Mouse (Mus musculus) liver, embryonic 11.5 days (tissue): ENCODE measurements at regions not wholly inside any gene's neighbourhood (a gene's known extent, or its start where the extent isn't known, plus 50 kb on each side); places are given as distances from the start of the nearest gene placed in this dataset.

ENCODE experiments used
- ATAC-seq: fragments of 200-750 bp; cut with Nextera tagmentation; replicated peaks from 2 replicates; pipeline ENCODE4 v1.8.0; 2017; ENCODE audit warnings: moderate number of reproducible peaks, mild to moderate bottlenecking, moderate TSS enrichment, moderate library complexity; ENCODE audit not compliant: low FRiP score
- DNase-seq: peaks from one replicate; pipeline ENCODE4 v3.0.0-alpha.2; 2017; ENCODE audit warnings: low spot score
- H3K27ac ChIP-seq: fragments of 300-500 bp; sonication (generic); 2 replicates; pipeline ENCODE4 v1.5.1; 2014; ENCODE audit warnings: mild to moderate bottlenecking, low read depth, low read length, control low read depth
- H3K27me3 ChIP-seq: fragments of 300-500 bp; sonication (generic); replicated peaks from 2 replicates; pipeline ENCODE4 v1.6.1; 2014; ENCODE audit warnings: low read length, mixed read lengths; ENCODE audit not compliant: control insufficient read depth, insufficient read depth
- H3K36me3 ChIP-seq: fragments of 300-500 bp; sonication (generic); 2 replicates; pipeline ENCODE4 v1.6.1; 2014; ENCODE audit warnings: mild to moderate bottlenecking, low read length, moderate library complexity, mixed read lengths; ENCODE audit not compliant: control insufficient read depth, insufficient read depth
- H3K4me1 ChIP-seq: fragments of 300-500 bp; sonication (generic); replicated peaks from 2 replicates; pipeline ENCODE4 v1.6.1; 2014; ENCODE audit warnings: low read length, mixed read lengths; ENCODE audit not compliant: control insufficient read depth, insufficient read depth
- H3K4me2 ChIP-seq: fragments of 300-500 bp; sonication (generic); 2 replicates; pipeline ENCODE4 v1.6.1; 2014; ENCODE audit warnings: mild to moderate bottlenecking, control low read depth, moderate library complexity
- H3K4me3 ChIP-seq: fragments of 300-500 bp; sonication (generic); 2 replicates; pipeline ENCODE4 v1.5.1; 2014; ENCODE audit warnings: low read depth, low read length, control low read depth
- H3K9ac ChIP-seq: fragments of 300-500 bp; sonication (generic); 2 replicates; pipeline ENCODE4 v1.6.1; 2014; ENCODE audit warnings: low read depth, low read length, control low read depth
- H3K9me3 ChIP-seq: fragments of 300-500 bp; sonication (generic); 2 replicates; pipeline ENCODE4 v1.6.1; 2016; ENCODE audit warnings: low read length, inconsistent platforms, mixed read lengths; ENCODE audit not compliant: control insufficient read depth
- WGBS: fragments of 180-500 bp; shearing (Covaris S2); extraction: QIAGEN DNeasy Blood & Tissue Kit; methylation state at CpG from one replicate; pipeline ENCODE4 v1.1.7; 2014; 5-methylcytosine and 5-hydroxymethylcytosine counted together

DNA sequence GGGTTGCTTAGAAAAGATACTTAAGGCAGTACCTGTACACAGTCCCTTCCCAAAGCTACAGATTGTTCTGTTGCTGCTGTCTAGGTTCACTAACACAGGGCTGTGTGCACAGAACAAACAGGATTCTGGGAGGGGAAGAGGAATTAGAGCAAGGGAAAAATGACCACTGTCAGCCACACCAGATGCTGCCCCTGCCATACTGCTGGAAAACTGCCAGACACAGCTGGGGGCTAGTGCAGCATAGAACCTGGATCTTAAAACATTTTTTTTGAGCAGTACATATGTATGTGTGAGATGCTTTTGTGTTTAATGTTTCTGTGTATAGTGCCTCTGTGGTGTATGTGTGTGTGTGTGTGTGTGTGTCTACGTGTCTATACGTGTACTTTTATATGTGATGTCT, 291.7 kb upstream of the Myt1l start:
- WGBS: 87% methylated on average over 2 of the region's 2 CpGs
- ATAC-seq: no peak
- H3K27me3 ChIP-seq: no peaks in the 10 kb centered on the region; the same call in 1 of the 2 replicates
- H3K36me3 ChIP-seq: no peaks in the 10 kb centered on the region
- H3K9ac ChIP-seq: no peak overlapping the region
- H3K4me3 ChIP-seq: no peak overlapping the region
- DNase-seq: no peak
- no peak overlapping the region for H3K27ac ChIP-seq
- no peaks in the 10 kb centered on the region for H3K4me1 ChIP-seq
- no peaks in the 10 kb centered on the region for H3K9me3 ChIP-seq
- H3K4me2 ChIP-seq: no peak overlapping the region

- DNase-seq (no peak), ATAC-seq (no peak)
- H3K9ac ChIP-seq: no peak overlapping the region
- H3K9me3 ChIP-seq: no peaks in the 10 kb centered on the region
- no peaks in the 10 kb centered on the region for H3K4me1 ChIP-seq
- H3K27ac ChIP-seq: no peak overlapping the region
- WGBS: 62% methylated on average over 5 of the region's 5 CpGs
- no peak overlapping the region for H3K4me2 ChIP-seq
- no peak overlapping the region for H3K4me3 ChIP-seq
- no peaks in the 10 kb centered on the region; the same call in 1 of the 2 replicates for H3K27me3 ChIP-seq
- no peaks in the 10 kb centered on the region for H3K36me3 ChIP-seq
Measured at GRCm38 (mm10) chr12:29237516-29237915, 290.7 kb upstream of the Myt1l start.

DNA sequence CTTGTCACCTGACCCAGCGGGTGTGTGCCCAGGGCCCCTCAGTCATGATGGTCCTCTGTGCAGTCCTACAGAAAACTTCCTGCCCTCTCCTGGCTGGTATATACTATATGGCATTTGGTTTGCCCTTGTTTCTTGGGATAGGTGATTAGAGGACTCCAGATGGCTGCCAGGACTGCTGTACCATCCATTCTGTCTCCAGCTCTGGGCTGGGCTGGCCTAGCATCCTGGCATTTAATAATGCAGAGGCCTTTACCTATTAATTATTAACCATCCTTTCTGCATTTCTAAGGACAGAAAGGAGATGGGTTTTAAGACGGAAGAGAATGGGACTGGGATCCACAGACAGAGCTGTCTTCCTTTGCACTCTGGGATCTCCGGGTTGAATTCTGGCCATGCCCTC, 288.7 kb upstream of the Myt1l start:
- 70% methylated on average over 3 of the region's 3 CpGs for WGBS
- H3K4me3 ChIP-seq: no peak overlapping the region
- no peaks in the 10 kb centered on the region for H3K27me3 ChIP-seq
- no peaks in the 10 kb centered on the region for H3K4me1 ChIP-seq
- DNase-seq: no peak
- H3K9me3 ChIP-seq: no peaks in the 10 kb centered on the region
- no peak overlapping the region for H3K4me2 ChIP-seq
- H3K9ac ChIP-seq: no peak overlapping the region
- no peak overlapping the region for H3K27ac ChIP-seq
- ATAC-seq: no peak
- H3K36me3 ChIP-seq: no peaks in the 10 kb centered on the region

DNA sequence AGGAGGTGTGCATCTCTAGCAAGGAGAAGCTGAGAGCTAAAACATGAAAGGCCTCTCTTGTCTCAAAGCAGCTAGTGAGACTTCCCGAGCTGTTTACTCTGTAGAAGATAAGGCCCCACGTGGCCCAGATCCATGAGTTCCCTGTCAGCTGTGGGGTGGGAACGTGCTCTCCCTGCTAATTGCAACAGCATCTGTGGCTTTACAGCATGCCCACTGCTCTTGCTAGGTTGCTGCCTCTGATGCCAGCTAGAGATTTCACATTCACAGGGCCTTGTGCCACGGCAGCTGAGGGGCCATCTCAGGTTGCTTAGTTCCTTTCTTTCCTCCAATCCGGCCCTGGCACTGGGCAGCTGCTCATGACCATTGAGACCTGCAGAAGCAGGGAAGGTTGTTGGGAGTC, 288.2 kb upstream of the Myt1l start:
- no peak overlapping the region for H3K4me3 ChIP-seq
- H3K27ac ChIP-seq: no peak overlapping the region
- ATAC-seq (no peak), DNase-seq (no peak)
- H3K9ac ChIP-seq: no peak overlapping the region
- H3K36me3 ChIP-seq: no peaks in the 10 kb centered on the region
- no peaks in the 10 kb centered on the region for H3K4me1 ChIP-seq
- WGBS: 35% methylated on average over 5 of the region's 5 CpGs
- no peaks in the 10 kb centered on the region for H3K27me3 ChIP-seq
- no peaks in the 10 kb centered on the region for H3K9me3 ChIP-seq
- no peak overlapping the region for H3K4me2 ChIP-seq

DNA sequence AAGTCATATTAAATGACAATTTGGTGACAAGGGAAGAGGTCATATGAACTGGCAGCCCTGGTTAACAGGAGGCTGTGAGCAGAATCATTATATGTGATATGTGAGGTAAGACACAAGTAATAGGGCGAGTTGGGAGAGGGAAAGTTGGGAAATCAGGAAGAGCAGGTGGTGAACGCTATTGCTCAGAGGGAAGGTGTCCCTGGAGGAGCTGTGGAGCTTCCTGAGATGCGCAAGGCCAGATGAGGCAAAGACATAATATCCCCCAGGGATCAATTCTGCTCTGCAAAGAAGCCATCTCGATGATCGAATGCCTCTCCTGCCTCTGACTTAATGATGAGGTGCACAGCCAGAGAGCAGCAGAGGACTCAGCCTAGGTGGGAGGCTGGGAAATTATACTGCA, 285.1 kb upstream of the Myt1l start:
- Histone ChIP-seq H3K9ac (no peak overlapping the region), H3K27ac (no peak overlapping the region), H3K36me3 (no peaks in the 10 kb centered on the region), H3K4me3 (no peak overlapping the region), H3K4me2 (no peak overlapping the region), H3K27me3 (no peaks in the 10 kb centered on the region), H3K9me3 (no peaks in the 10 kb centered on the region), H3K4me1 (no peaks in the 10 kb centered on the region)
- 84% methylated on average over 5 of the region's 5 CpGs for WGBS
- ATAC-seq (no peak), DNase-seq (no peak)

DNA sequence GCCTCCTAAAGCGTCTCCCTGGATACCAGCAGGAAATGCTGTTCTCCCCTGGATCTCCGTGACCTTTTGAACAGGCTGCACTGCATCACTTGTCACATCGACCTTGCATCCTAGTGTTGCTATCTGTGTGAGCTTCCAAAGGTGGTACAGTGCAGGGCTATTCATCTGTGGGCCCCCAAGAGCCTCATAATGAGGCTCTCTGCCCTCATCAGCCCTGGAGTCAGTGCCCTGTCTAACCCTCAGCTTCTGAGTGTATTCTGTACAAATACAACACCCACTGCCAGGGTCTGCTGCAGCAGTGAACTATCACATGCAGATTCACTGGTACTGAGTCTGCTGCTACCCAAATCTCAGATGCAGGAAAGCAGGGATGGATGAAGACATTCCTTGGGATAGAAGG, 282.1 kb upstream of the Myt1l start:
- H3K27me3 ChIP-seq: no peaks in the 10 kb centered on the region
- no peaks in the 10 kb centered on the region for H3K36me3 ChIP-seq
- no peak overlapping the region for H3K9ac ChIP-seq
- ATAC-seq: no peak
- H3K27ac ChIP-seq: no peak overlapping the region
- H3K4me3 ChIP-seq: no peak overlapping the region
- WGBS: 45% methylated on average over 3 of the region's 3 CpGs
- DNase-seq: no peak
- no peak overlapping the region for H3K4me2 ChIP-seq
- H3K4me1 ChIP-seq: no peaks in the 10 kb centered on the region
- H3K9me3 ChIP-seq: no peaks in the 10 kb centered on the region

- H3K4me2 ChIP-seq: no peak overlapping the region
- WGBS: 69% methylated on average over 5 of the region's 5 CpGs
- no peaks in the 10 kb centered on the region for H3K4me1 ChIP-seq
- no peak for ATAC-seq
- H3K4me3 ChIP-seq: no peak overlapping the region
- H3K36me3 ChIP-seq: no peaks in the 10 kb centered on the region
- no peak overlapping the region for H3K27ac ChIP-seq
- H3K9me3 ChIP-seq: no peaks in the 10 kb centered on the region
- no peak overlapping the region for H3K9ac ChIP-seq
- H3K27me3 ChIP-seq: no peaks in the 10 kb centered on the region
- no peak for DNase-seq
Measured at GRCm38 (mm10) chr12:29247356-29247755, 280.8 kb upstream of the Myt1l start.

- no peak overlapping the region for H3K27ac ChIP-seq
- H3K4me3 ChIP-seq: no peak overlapping the region
- ATAC-seq (no peak), DNase-seq (no peak)
- no peak overlapping the region for H3K4me2 ChIP-seq
- no peaks in the 10 kb centered on the region for H3K27me3 ChIP-seq
- no peaks in the 10 kb centered on the region for H3K4me1 ChIP-seq
- 83% methylated on average over 10 of the region's 10 CpGs for WGBS
- H3K36me3 ChIP-seq: no peaks in the 10 kb centered on the region
- no peak overlapping the region for H3K9ac ChIP-seq
- no peaks in the 10 kb centered on the region for H3K9me3 ChIP-seq
Measured at GRCm38 (mm10) chr12:29248459-29248858, 279.7 kb upstream of the Myt1l start.

DNA sequence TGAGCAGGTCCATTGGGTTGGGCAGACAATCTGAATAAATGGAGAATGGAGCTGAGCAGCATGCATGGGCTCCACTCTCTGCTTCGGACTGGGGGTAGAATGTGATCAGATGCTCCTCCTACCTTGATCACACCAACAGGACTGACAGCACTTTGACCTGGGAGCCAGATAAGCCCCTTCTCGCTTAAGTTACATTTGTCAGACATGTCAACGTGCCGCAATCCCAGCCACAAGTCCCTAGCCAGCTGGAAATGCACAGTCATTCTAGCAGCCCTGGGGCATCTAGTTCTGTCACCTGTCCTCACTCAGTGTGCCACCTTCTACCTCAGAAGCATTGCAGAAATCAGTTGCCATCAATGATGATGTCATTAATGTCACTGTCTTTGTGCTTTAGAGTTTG, 272.1 kb upstream of the Myt1l start:
- no peaks in the 10 kb centered on the region for H3K36me3 ChIP-seq
- DNase-seq (no peak), ATAC-seq (no peak)
- H3K4me3 ChIP-seq: no peak overlapping the region
- no peak overlapping the region for H3K9ac ChIP-seq
- no peaks in the 10 kb centered on the region for H3K9me3 ChIP-seq
- no peak overlapping the region for H3K27ac ChIP-seq
- H3K4me2 ChIP-seq: no peak overlapping the region
- H3K27me3 ChIP-seq: no peaks in the 10 kb centered on the region
- no peaks in the 10 kb centered on the region; the same call in 1 of the 2 replicates for H3K4me1 ChIP-seq
- WGBS: 72% methylated on average over 4 of the region's 4 CpGs
